In genomic region chr2:99421622-99422021, GRCm38 (mm10) we compare ENCODE assay signal across 20 mouse cellular contexts.
A peak's percentile ranks its signal among the peaks of the same experiment; 100 is the strongest.
DNase-seq lines count a peak whose midpoint lies in the region; ATAC-seq lines count a peak whose summit lies in the region.
"Had no signal": no experiment of that assay in that cellular context is flagged by ENCODE, and none has a peak within 500 bp of the region (broad histone marks: within the 10 kb centered on the region; RNA-seq: fewer than 3 reads in every experiment).

No protein-coding gene starts in this region.

- H3K4me1 ChIP-seq in forebrain, embryonic 11.5 days (replicated peaks; ENCODE audit: control insufficient read depth, insufficient read depth, low read length) = no peaks in the 10 kb centered on the region
- no peaks in the 10 kb centered on the region for H3K4me1 ChIP-seq in forebrain, embryonic 16.5 days (replicated peaks; ENCODE audit: control insufficient read depth, insufficient read depth, low read length)
- H3K4me1 ChIP-seq in midbrain, embryonic 13.5 days (replicated peaks) = no peaks in the 10 kb centered on the region
- no peaks in the 10 kb centered on the region for H3K4me1 ChIP-seq in midbrain, embryonic 10.5 days
- H3K4me1 ChIP-seq: embryonic facial prominence, embryonic 12.5 days; embryonic facial prominence, embryonic 15.5 days; forebrain, embryonic 10.5 days; forebrain, embryonic 13.5 days; forebrain, embryonic 15.5 days had no signal

- no peak for DNase-seq in forebrain, embryonic 11.5 days (ENCODE audit: low spot score)
- no peak for DNase-seq in midbrain, embryonic 10.5 days (ENCODE audit: low spot score)
- DNase-seq: adrenal gland, adult 2 months; adrenal gland, postnatal 10 days; adrenal gland, postnatal 25 days; cerebellum, adult 11 months; cerebellum, adult 18-20 months; cerebellum, adult 8-10 months; cerebellum, adult 9-11 months; cerebellum, postnatal 14 days; cerebellum, postnatal 36 days; embryo, embryonic 11 days had no signal

- no peaks in the 10 kb centered on the region for H3K36me3 ChIP-seq in forebrain, embryonic 11.5 days (ENCODE audit: control insufficient read depth, insufficient read depth, low read length)
- no peaks in the 10 kb centered on the region for H3K36me3 ChIP-seq in forebrain, embryonic 16.5 days (ENCODE audit: control insufficient read depth, insufficient read depth)
- no peaks in the 10 kb centered on the region for H3K36me3 ChIP-seq in midbrain, embryonic 13.5 days
- no peaks in the 10 kb centered on the region for H3K36me3 ChIP-seq in midbrain, embryonic 10.5 days
- H3K36me3 ChIP-seq: embryonic facial prominence, embryonic 12.5 days; embryonic facial prominence, embryonic 15.5 days; forebrain, embryonic 10.5 days; forebrain, embryonic 15.5 days had no signal

- H3K9me3 ChIP-seq in forebrain, embryonic 11.5 days (ENCODE audit: control insufficient read depth, low read length) = no peaks in the 10 kb centered on the region
- H3K9me3 ChIP-seq in forebrain, embryonic 16.5 days (ENCODE audit: control insufficient read depth, low read length) = no peaks in the 10 kb centered on the region
- no peaks in the 10 kb centered on the region for H3K9me3 ChIP-seq in midbrain, embryonic 13.5 days
- no peaks in the 10 kb centered on the region for H3K9me3 ChIP-seq in midbrain, embryonic 10.5 days (replicated peaks)
- H3K9me3 ChIP-seq: embryonic facial prominence, embryonic 12.5 days; embryonic facial prominence, embryonic 15.5 days; forebrain, embryonic 10.5 days; forebrain, embryonic 13.5 days; forebrain, embryonic 15.5 days had no signal

- H3K27me3 ChIP-seq in forebrain, embryonic 11.5 days (ENCODE audit: control insufficient read depth, insufficient read depth, low read length) = no peaks in the 10 kb centered on the region
- H3K27me3 ChIP-seq in forebrain, embryonic 16.5 days (replicated peaks; ENCODE audit: control insufficient read depth, insufficient read depth, low read length) = no peaks in the 10 kb centered on the region
- H3K27me3 ChIP-seq in midbrain, embryonic 13.5 days = no peaks in the 10 kb centered on the region
- H3K27me3 ChIP-seq in midbrain, embryonic 10.5 days (ENCODE audit: low read depth, poor library complexity, severe bottlenecking) = no peaks in the 10 kb centered on the region
- H3K27me3 ChIP-seq: embryonic facial prominence, embryonic 12.5 days; embryonic facial prominence, embryonic 15.5 days; forebrain, embryonic 13.5 days; forebrain, embryonic 15.5 days had no signal

- no peak overlapping the region for H3K27ac ChIP-seq in forebrain, embryonic 11.5 days (ENCODE audit: low read depth, low read length)
- H3K27ac ChIP-seq in forebrain, embryonic 16.5 days (ENCODE audit: low read length) = no peak overlapping the region
- no peak overlapping the region for H3K27ac ChIP-seq in midbrain, embryonic 13.5 days
- no peak overlapping the region for H3K27ac ChIP-seq in midbrain, embryonic 10.5 days (replicated peaks)
- H3K27ac ChIP-seq: embryonic facial prominence, embryonic 12.5 days; embryonic facial prominence, embryonic 15.5 days; forebrain, embryonic 10.5 days; forebrain, embryonic 13.5 days; forebrain, embryonic 15.5 days had no signal

- H3K4me3 ChIP-seq in forebrain, embryonic 11.5 days (ENCODE audit: low read depth, low read length) = no peak overlapping the region
- H3K4me3 ChIP-seq in forebrain, embryonic 16.5 days (replicated peaks; ENCODE audit: low read length) = no peak overlapping the region
- no peak overlapping the region for H3K4me3 ChIP-seq in midbrain, embryonic 13.5 days (replicated peaks)
- no peak overlapping the region for H3K4me3 ChIP-seq in midbrain, embryonic 10.5 days
- H3K4me3 ChIP-seq: embryonic facial prominence, embryonic 12.5 days; embryonic facial prominence, embryonic 15.5 days; erythroblast, embryonic 14.5 days; forebrain, embryonic 10.5 days; forebrain, embryonic 13.5 days; forebrain, embryonic 15.5 days had no signal

- H3K4me2 ChIP-seq in forebrain, embryonic 11.5 days (ENCODE audit: low read depth, low read length, severe bottlenecking) = no peak overlapping the region
- H3K4me2 ChIP-seq in forebrain, embryonic 16.5 days (ENCODE audit: low read length) = no peak overlapping the region
- no peak overlapping the region for H3K4me2 ChIP-seq in midbrain, embryonic 13.5 days (replicated peaks)
- H3K4me2 ChIP-seq: embryonic facial prominence, embryonic 12.5 days; embryonic facial prominence, embryonic 15.5 days; forebrain, embryonic 13.5 days; forebrain, embryonic 15.5 days had no signal

- ATAC-seq in forebrain, embryonic 11.5 days (replicated peaks; ENCODE audit: low FRiP score) = peak; percentile 63; the same call in 1 of the 2 replicates
- ATAC-seq in forebrain, embryonic 16.5 days = no peak
- 0 out of 2 replicates have a peak, but pooled peaks have one; percentile 40 for ATAC-seq in midbrain, embryonic 13.5 days
- ATAC-seq: forebrain, embryonic 13.5 days; forebrain, embryonic 15.5 days had no signal

- H3K9ac ChIP-seq in forebrain, embryonic 11.5 days (ENCODE audit: low read length) = no peak overlapping the region
- no peak overlapping the region for H3K9ac ChIP-seq in forebrain, embryonic 16.5 days (replicated peaks; ENCODE audit: low read depth, low read length)
- H3K9ac ChIP-seq in midbrain, embryonic 13.5 days (replicated peaks) = no peak overlapping the region
- H3K9ac ChIP-seq: embryonic facial prominence, embryonic 12.5 days; embryonic facial prominence, embryonic 15.5 days; forebrain, embryonic 13.5 days; forebrain, embryonic 15.5 days had no signal
